11 mouse cellular contexts compared by ENCODE assay signal in genomic region chr19:38758685-38759472, GRCm38 (mm10).
DNase-seq lines count a peak whose midpoint lies in the region; ATAC-seq and TF ChIP-seq lines count a peak whose summit lies in the region.
"Had no signal": no experiment of that assay in that cellular context is flagged by ENCODE, and none has a peak within 500 bp of the region (broad histone marks: within the 10 kb centered on the region; RNA-seq: fewer than 3 reads in every experiment).

No protein-coding gene starts in this region.

- TF ChIP-seq POLR2A in embryonic fibroblast, embryonic 13.5 days (IDR thresholded peaks at IDR 0.05; ENCODE audit: low read depth, low read length): no peak

- H3K4me1 ChIP-seq in hindbrain, postnatal 0 days (ENCODE audit: insufficient read depth, low read length): no peaks in the 10 kb centered on the region
- no peaks in the 10 kb centered on the region for H3K4me1 ChIP-seq in hindbrain, embryonic 10.5 days (replicated peaks)
- peaks cover 3% of the 10 kb centered on the region for H3K4me1 ChIP-seq in embryonic fibroblast, embryonic 13.5 days (ENCODE audit: control insufficient read depth, insufficient read depth, low read length)
- H3K4me1 ChIP-seq in limb, embryonic 15.5 days: peaks cover 14% of the 10 kb centered on the region; the same call in 1 of the 2 replicates
- H3K4me1 ChIP-seq: liver, embryonic 15.5 days; midbrain, embryonic 12.5 days; neural tube, embryonic 12.5 days had no signal

- no peaks in the 10 kb centered on the region for H3K36me3 ChIP-seq in hindbrain, postnatal 0 days (ENCODE audit: insufficient read depth, low read length)
- peaks cover 14% of the 10 kb centered on the region; the same call in 1 of the 2 replicates for H3K36me3 ChIP-seq in hindbrain, embryonic 10.5 days
- H3K36me3 ChIP-seq in limb, embryonic 15.5 days: peaks cover 2% of the 10 kb centered on the region
- H3K36me3 ChIP-seq: liver, embryonic 15.5 days; midbrain, embryonic 12.5 days had no signal

- TF ChIP-seq CTCF in hindbrain, postnatal 0 days (IDR thresholded peaks at IDR 0.05; ENCODE audit: low read depth): no peak
- TF ChIP-seq CTCF in embryonic fibroblast, embryonic 13.5 days (IDR thresholded peaks at IDR 0.05; ENCODE audit: borderline replicate concordance, insufficient read depth, low read length): no peak

- H3K27ac ChIP-seq in hindbrain, postnatal 0 days: no peak overlapping the region
- no peak overlapping the region for H3K27ac ChIP-seq in hindbrain, embryonic 10.5 days
- peak overlapping the region; percentile 47 for H3K27ac ChIP-seq in embryonic fibroblast, embryonic 13.5 days (ENCODE audit: insufficient read depth, low read length)
- H3K27ac ChIP-seq in limb, embryonic 15.5 days: peak overlapping the region; percentile 27
- H3K27ac ChIP-seq: liver, embryonic 15.5 days; midbrain, embryonic 12.5 days; neural tube, embryonic 12.5 days had no signal

- 81% methylated on average over 7 of the region's 7 CpGs for WGBS in hindbrain, postnatal 0 days
- WGBS in hindbrain, embryonic 10.5 days: 85% methylated on average over 7 of the region's 7 CpGs
- WGBS in limb, embryonic 15.5 days: 17% methylated on average over 7 of the region's 7 CpGs

- DNase-seq in hindbrain, postnatal 0 days (ENCODE audit: low spot score): peak; percentile 35
- no peak for DNase-seq in hindbrain, embryonic 10.5 days (ENCODE audit: low spot score)
- peak; percentile 7 for DNase-seq in lung, postnatal 10 days
- DNase-seq in lung, postnatal 14 days: no peak
- DNase-seq in frontal cortex, adult 2 months (ENCODE audit: extremely low spot score in 1 of 2, low spot score in 1 of 2): no peak
- DNase-seq: cerebellum, postnatal 25 days had no signal

- no peak overlapping the region for H3K4me2 ChIP-seq in hindbrain, postnatal 0 days (ENCODE audit: low read depth, low read length)
- H3K4me2 ChIP-seq in limb, embryonic 15.5 days: no peak overlapping the region
- H3K4me2 ChIP-seq: liver, embryonic 15.5 days; midbrain, embryonic 12.5 days; neural tube, embryonic 12.5 days had no signal

- no peak for ATAC-seq in hindbrain, postnatal 0 days
- peak; percentile 74 for ATAC-seq in limb, embryonic 15.5 days (ENCODE audit: insufficient number of reproducible peaks, low FRiP score, low TSS enrichment, low read depth)

- H3K4me3 ChIP-seq in hindbrain, postnatal 0 days (ENCODE audit: low read length): no peak overlapping the region
- no peak overlapping the region for H3K4me3 ChIP-seq in hindbrain, embryonic 10.5 days
- no peak overlapping the region for H3K4me3 ChIP-seq in embryonic fibroblast, embryonic 13.5 days (ENCODE audit: insufficient read depth, low read length)
- no peak overlapping the region for H3K4me3 ChIP-seq in limb, embryonic 15.5 days
- H3K4me3 ChIP-seq: liver, embryonic 15.5 days; midbrain, embryonic 12.5 days; neural tube, embryonic 12.5 days had no signal

- no peaks in the 10 kb centered on the region for H3K27me3 ChIP-seq in hindbrain, postnatal 0 days (ENCODE audit: insufficient read depth, low read length)
- no peaks in the 10 kb centered on the region for H3K27me3 ChIP-seq in hindbrain, embryonic 10.5 days (ENCODE audit: insufficient read depth, poor library complexity, severe bottlenecking)
- H3K27me3 ChIP-seq in limb, embryonic 15.5 days: no peaks in the 10 kb centered on the region
- H3K27me3 ChIP-seq: liver, embryonic 15.5 days; midbrain, embryonic 12.5 days; neural tube, embryonic 12.5 days had no signal

- no peaks in the 10 kb centered on the region for H3K9me3 ChIP-seq in hindbrain, postnatal 0 days (ENCODE audit: low read length)
- no peaks in the 10 kb centered on the region for H3K9me3 ChIP-seq in hindbrain, embryonic 10.5 days
- H3K9me3 ChIP-seq in limb, embryonic 15.5 days: no peaks in the 10 kb centered on the region
- H3K9me3 ChIP-seq: liver, embryonic 15.5 days; midbrain, embryonic 12.5 days; neural tube, embryonic 12.5 days had no signal

- no peak overlapping the region for H3K9ac ChIP-seq in hindbrain, postnatal 0 days (replicated peaks; ENCODE audit: low read length)
- H3K9ac ChIP-seq in limb, embryonic 15.5 days: no peak overlapping the region
- H3K9ac ChIP-seq: liver, embryonic 15.5 days; midbrain, embryonic 12.5 days; neural tube, embryonic 12.5 days had no signal

Comparison
In these comparisons a context has a peak if more than half of its experiments do, and no peak if none do; other contexts are left out.
1. DNase-seq: peak in hindbrain, postnatal 0 days (single experiment) and lung, postnatal 10 days (single experiment); none in hindbrain, embryonic 10.5 days (single experiment), lung, postnatal 14 days (single experiment) and frontal cortex, adult 2 months (0 of 2).
2. H3K27ac ChIP-seq: peak in embryonic fibroblast, embryonic 13.5 days (single experiment) and limb, embryonic 15.5 days (single experiment); none in hindbrain, postnatal 0 days (single experiment) and hindbrain, embryonic 10.5 days (single experiment).